Mouse (Mus musculus): ENCODE data around the gene Tmem170b. TPM values are rescaled to one million over a fixed set of nuclear protein-coding genes. Genes with fewer than 3 reads are reported as not detected.
"Not testable (repeated sequence)": the region's sequence is repeated elsewhere in the genome, so short reads cannot be mapped to it uniquely, and the experiment has no call there.

Gene Tmem170b
- total RNA-seq, 2 experiments from 2014 or later, result 90.5 to 94.0 TPM

GRCm38 (mm10) chr13:41663501-41664195 lies 57.9 kb downstream of the Tmem170b start:
- DNase-seq (ENCODE audit: low spot score in 2 of 2), result no peak

DNA sequence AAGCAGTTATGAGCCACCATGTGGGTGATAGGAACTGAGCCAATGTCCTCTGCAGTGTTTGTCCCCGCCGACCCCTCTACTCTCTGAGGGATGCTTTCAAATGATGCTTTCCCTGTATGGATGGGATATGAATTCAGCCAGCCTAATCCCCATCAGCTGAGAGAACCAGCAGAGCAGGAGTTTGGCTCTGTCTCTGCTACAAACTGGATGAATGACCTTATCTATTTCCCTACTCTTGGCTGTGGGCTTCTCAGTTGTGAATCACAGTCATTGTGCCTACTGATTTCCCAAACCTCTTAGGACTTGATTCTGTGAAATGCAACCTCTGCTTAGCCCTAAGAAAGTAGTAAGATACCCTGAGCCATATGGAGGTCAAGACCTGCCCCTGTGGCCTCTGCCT lies 64.2 kb downstream of the Tmem170b start:
- no peak for DNase-seq (ENCODE audit: low spot score in 2 of 2)

DNA sequence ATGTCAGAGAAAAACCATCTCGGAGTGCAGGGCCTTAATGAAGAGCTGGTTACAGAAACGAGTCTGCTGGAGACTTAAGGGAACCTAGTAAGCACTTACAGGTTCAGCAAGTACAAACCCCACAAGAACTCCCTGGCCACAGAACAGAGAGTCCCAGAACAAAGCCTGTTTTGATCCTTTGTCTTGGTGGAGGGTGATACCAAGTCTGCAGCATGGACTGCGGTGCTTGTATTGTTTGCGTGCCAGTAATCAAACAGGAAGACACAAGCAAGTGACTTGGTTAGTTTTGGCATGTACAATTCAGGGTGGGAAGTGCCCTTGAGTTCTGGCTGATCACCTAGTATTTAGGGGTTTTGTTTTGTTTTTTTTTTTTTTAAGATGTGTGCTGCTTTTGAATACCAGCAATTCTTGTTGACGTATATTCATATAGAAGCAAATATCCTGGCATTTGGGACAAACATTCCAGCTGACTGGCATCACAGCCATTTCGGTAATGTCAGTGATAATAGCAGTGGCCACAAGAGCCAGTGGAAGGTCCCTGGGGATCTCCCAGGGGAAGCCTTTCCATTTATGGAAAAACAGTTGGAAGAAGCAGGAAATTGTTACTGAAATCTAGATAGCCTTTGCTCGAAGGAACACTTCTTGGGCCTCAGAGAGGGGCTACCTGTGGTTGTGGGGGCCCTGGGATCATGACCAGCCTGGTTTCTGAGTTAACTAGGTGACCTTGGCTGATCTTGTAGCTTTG lies 64.9 kb downstream of the Tmem170b start:
- DNase-seq (ENCODE audit: low spot score in 2 of 2), result no peak

DNA sequence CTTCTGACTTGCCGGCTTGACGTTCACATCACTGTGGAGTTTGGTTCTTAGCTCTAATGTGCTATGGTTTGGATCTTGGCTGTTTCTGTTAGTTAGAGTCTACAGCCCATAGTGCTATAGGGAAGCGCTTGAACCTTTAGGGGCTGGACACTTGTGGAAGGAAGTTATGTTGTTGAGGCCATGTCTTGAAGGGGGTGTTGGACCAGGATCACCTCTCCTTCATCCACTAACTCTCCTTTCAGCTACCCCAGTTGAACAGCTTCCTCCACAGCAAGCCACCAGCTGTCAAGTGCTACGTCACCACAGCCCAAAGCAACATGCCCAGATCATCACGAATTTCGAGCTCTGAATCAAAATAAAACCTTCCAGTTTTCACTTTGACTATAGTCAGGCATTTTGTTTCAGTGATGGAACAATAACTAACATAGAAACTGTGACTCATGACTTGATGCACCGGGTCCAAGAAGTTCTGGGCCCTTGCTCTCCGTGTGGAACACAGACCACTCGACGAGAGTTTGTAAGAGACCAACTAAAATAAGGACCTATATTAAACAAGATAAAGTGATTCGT lies 65.5 kb downstream of the Tmem170b start:
- DNase-seq (ENCODE audit: low spot score in 2 of 2), result no peak

- DNase-seq (ENCODE audit: low spot score in 2 of 2), result not testable (repeated sequence)
Measured at GRCm38 (mm10) chr13:41672904-41673303, 67.2 kb downstream of the Tmem170b start.

- DNase-seq (ENCODE audit: low spot score in 2 of 2), result no peak
Measured at GRCm38 (mm10) chr13:41673541-41673940, 67.8 kb downstream of the Tmem170b start.

DNA sequence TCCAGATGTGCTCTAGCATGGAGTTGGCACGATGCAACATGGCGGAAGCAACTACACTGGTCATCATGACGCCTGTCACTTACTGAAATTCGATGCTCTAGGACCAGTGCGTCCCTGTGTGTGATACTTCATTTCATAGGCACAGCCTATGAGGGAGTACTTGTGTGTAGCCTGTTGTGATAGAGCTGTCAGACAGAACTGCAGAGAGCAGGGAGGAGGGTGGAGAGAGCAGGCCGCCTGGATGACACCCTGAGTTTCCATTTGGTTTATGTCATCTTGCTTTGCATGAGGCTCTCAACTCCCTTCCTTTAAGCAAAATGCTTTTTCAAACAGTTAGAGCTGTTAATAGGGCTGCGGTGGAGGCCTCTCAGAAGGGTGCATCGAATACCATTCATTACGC lies 68.9 kb downstream of the Tmem170b start:
- DNase-seq (ENCODE audit: low spot score in 2 of 2), result not testable (repeated sequence)

DNA sequence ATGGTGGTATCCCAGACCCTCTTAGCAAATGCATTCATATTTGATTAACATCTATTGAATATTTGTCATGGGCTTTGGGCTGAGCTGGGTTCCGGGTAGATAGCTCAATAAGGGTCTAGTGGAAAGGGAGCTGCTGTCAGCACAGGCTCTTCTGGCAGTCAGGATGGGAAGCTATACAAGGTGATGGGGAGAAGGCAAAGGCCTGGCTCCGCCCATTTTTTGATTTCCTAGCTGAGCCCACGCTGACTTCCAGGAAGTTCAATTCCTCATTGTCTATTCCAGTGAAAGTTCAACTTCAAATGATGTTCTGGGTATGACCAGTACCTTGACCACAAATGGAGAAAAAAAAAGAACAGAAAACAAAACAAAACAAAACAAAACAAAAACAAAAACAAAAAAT lies 69.8 kb downstream of the Tmem170b start:
- DNase-seq (ENCODE audit: low spot score in 2 of 2), result no peak

DNA sequence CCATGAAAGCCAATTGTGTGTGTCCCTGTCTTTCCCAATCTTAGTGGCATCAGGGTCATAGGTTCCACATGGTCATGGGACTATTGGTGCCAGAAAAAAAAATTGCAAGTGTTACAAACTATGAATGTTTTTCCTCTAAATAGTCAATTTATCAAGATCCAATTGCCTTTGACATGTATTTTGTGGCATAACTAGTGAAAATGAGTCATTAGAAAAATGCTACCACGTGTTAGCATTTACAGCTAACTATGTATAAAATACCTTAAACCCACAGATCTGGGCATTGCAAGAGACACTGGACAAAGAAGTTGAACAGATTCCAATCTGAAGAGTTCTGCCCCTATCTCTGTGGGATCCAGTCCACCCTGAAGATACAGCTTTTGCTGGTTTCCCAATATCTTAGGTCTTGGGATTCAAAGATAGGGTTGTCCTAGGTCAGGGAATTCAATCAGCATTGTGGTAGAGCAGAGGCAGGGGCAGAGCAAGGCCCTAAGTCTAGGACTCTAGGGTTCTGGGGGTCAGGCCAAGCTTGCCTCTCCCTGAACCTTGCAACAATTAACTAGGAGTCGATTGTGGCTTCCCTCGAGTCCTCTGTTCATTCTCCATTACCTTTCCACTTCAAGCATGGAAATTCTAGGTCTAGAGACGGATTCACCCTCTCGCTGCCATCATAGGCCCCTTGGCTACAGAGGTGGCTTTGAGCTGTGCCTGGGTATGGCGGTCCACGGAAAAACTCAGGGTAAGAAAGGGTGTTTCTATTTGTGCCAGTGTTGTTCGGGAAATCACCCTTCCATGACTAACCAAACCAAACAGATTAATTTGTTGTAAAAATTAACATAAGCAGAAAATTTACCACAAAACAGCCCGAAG lies 70.5 kb downstream of the Tmem170b start:
- no peak for DNase-seq (ENCODE audit: low spot score in 2 of 2)

DNA sequence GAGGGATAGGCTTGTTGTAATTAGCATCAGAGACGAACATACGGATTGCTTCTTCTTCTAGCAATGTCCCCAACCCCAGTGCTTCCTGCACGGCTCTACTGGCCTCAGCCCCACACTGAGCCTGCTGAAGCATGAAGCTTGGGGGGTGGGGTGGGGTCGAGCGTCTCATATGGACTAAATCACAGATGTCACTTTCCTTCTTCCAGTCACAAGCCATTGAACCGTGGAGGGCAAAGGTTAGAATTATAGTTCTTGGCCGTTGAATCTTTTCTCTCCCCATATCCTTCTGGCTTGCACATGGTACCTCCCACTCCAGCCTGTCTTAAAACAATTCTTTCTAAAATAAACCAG lies 71.1 kb downstream of the Tmem170b start:
- DNase-seq (ENCODE audit: low spot score in 2 of 2), result no peak

- no peak for DNase-seq (ENCODE audit: low spot score in 2 of 2)
Measured at GRCm38 (mm10) chr13:41680854-41681549, 75.3 kb downstream of the Tmem170b start.

DNA sequence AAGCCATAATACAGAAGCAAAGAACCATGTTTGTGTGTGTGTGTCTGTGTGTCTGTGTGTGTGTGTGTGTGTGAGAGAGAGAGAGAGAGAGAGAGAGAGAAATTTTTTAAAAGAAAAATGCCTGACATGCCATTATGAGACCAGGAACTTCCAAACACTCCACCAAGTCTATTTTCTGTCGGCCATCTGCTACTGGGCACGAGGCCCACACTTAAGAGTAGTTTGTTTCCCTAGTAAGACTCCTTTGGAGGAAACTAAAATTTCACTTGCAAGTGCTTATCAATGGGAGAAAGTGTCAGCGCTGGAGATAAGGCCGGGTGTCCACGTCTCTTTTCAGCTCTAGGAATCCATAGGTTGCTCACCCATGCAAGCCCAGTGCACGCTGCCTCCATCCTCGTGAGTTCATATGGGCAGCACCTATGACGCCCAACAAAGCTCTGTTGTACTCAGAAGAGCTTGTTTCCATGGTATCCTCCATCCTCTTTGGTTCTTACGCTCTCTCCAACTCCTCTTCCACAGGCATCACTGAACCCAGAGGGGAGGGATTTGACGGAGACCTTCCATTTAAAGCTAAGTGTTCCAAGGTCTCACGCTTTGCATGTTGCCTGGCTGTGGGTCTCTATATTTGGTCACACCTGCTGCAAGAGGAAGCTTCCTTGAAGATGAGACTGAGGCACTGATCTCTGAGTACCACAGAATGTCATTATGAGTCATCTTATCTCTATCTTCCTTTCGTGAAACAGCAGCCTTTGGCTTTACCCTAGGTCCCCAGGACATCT lies 76.8 kb downstream of the Tmem170b start:
- DNase-seq (ENCODE audit: low spot score in 2 of 2), result peak; percentile 33 to 43

DNA sequence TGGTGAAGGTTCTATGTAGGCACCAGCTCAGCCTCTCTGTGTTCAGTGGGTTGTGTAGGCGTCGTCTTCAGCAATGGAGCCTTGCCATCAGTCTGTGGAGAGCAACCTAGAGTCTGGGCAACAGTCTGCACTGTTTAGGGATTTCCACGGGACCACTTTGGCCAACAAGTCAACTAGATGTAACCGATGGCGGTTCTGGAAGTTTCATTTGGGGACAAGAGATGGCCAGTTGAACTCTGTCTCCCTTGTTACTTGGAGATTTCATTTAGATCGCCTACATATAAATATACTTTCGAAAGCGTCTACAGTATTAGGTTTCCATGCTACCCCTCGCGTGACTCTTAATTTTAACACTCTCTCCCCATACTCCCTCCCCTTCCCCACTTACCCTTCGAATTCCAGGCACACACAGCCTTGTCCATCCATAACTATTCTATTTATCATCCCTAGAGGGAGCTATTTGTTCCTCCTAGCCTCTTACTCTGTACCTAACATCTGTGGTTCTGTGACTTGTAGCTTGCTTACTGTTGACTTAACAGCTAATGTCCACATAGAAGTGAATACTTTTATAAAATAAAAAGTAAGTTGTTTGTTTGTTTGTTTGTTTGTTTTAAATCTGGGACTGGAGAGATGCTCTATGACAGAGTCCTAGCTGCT lies 77.8 kb downstream of the Tmem170b start:
- no peak for DNase-seq (ENCODE audit: low spot score in 2 of 2)

DNA sequence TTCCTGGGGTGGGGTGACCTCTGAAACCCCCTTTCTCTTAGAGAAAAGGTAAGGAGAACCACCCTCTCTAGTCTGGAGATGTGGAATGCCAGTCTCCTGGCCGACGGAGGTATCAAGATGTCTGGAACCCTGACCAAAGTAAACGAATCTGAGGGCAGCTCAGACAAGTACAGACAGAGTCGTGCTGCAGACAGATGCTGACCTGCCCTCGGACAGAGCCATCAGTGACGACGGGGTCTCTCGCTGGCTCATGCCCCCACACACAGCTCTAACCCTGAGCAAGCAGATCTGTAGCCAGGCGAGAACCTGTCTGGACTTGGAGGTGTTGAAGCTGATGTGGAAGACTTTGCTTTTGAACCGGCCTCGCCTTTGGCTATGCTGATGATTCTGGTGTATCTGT lies 79.8 kb downstream of the Tmem170b start:
- DNase-seq (ENCODE audit: low spot score in 2 of 2), result no peak

- DNase-seq (ENCODE audit: low spot score in 2 of 2), result no peak
Measured at GRCm38 (mm10) chr13:41689055-41689454, 83.3 kb downstream of the Tmem170b start.

DNA sequence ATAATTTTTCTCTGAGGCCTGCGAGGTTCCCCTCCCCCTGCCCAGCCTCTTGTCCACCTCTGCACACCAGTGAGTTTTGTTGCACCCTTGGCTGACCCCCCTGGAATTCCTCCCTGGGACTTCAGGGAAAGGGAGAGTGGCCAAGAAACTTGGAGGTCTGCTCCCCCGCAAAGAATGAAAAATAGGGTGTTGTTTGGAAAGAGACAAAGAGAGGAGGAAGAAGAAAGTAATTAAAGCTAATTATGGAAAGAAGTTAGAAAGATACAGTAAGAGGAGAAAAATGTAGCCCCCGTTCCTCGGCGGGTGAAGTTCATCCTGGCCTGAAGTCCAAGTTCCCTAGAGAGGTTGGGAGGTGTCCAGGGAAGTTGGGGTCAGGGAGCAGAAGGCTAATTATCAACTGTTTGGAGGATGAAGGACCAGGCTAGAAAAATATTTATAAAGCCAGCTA lies 83.9 kb downstream of the Tmem170b start:
- no peak for DNase-seq (ENCODE audit: low spot score in 2 of 2)

All from left cerebral cortex, adult 18-20 months (tissue).